Mouse (Mus musculus): ENCODE measurements around the gene Kcnma1. TPM values are rescaled to one million over a fixed set of nuclear protein-coding genes. Genes with fewer than 3 reads are reported as not detected.

Gene Kcnma1
- total and polyA plus RNA-seq, 3 experiments, result not detected

DNA sequence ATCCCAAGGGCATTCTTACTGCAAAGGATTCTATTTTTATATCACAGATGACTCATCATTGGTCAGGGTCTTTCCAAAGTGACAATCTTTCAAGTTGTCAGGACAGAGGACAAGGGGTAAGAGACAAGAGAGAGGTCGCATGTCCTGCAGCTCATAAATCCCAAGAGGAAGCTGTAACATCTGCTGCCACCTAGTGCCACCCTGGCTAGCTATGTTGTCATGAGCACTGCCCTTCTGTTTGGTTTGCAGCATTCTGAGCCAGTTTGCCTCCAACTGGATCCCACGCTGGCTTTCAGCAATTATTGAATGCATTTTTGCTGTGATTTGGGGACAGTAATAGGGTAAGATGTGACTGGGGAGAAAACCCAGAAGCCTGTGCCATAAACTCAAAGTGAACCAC, 373.6 kb downstream of the Kcnma1 start:
- no peak overlapping the region for H3K9ac ChIP-seq (ENCODE audit: control insufficient read depth, low read depth, low read length, poor library complexity, severe bottlenecking)
- no peaks in the 10 kb centered on the region for H3K4me1 ChIP-seq (ENCODE audit: control insufficient read depth in 1 of 2, insufficient read depth in 2 of 2, low read length in 2 of 2)
- no peaks in the 10 kb centered on the region for H3K27me3 ChIP-seq (ENCODE audit: control insufficient read depth in 1 of 2, insufficient read depth in 2 of 2, low read length in 2 of 2)
- DNase-seq (ENCODE audit: low read depth, low spot score), result no peak
- H3K9me3 ChIP-seq (replicated peaks; ENCODE audit: insufficient read depth, low read length), result no peaks in the 10 kb centered on the region
- no peaks in the 10 kb centered on the region for H3K36me3 ChIP-seq (ENCODE audit: control insufficient read depth in 1 of 2, insufficient read depth in 2 of 2, low read length in 2 of 2)
- no peaks in the 10 kb centered on the region for H3K79me2 ChIP-seq (ENCODE audit: control insufficient read depth, insufficient read depth, low read length, poor library complexity)
- H3K27ac ChIP-seq (ENCODE audit: control insufficient read depth, low read depth, low read length), result no peak overlapping the region
- TF ChIP-seq BHLHE40 (IDR thresholded peaks at IDR 0.05; ENCODE audit: borderline replicate concordance, low read depth, low read length) (no peak), UBTF (IDR thresholded peaks at IDR 0.05; ENCODE audit: borderline replicate concordance, insufficient read depth, low read depth, low read length) (no peak), ETS1 (IDR thresholded peaks at IDR 0.05; ENCODE audit: low read depth, low read length) (no peak), EP300 (IDR thresholded peaks at IDR 0.05; ENCODE audit: low read depth in 1 of 2, low read length in 2 of 2) (no peak), NRF1 (IDR thresholded peaks at IDR 0.05; ENCODE audit: insufficient read depth, low read depth, low read length, poor library complexity, severe bottlenecking) (no peak), ELF1 (IDR thresholded peaks at IDR 0.05; ENCODE audit: low read depth, low read length) (no peak), RAD21 (IDR thresholded peaks at IDR 0.05; ENCODE audit: low read depth, low read length) (no peak), USF1 (IDR thresholded peaks at IDR 0.05; ENCODE audit: low read depth, low read length) (no peak), ZC3H11A (IDR thresholded peaks at IDR 0.05; ENCODE audit: low read depth, low read length) (no peak), TAL1 (IDR thresholded peaks at IDR 0.05; ENCODE audit: low read length) (no peak), MAX (IDR thresholded peaks at IDR 0.05; ENCODE audit: low read length) (no peak), TBP (IDR thresholded peaks at IDR 0.05; ENCODE audit: low read depth, low read length) (no peak), USF2 (IDR thresholded peaks at IDR 0.05; ENCODE audit: borderline replicate concordance in 1 of 2, insufficient read depth in 1 of 2, low read depth in 1 of 2, low read length in 2 of 2) (no peak)
- H3K4me3 ChIP-seq (ENCODE audit: control insufficient read depth in 1 of 2, insufficient read depth in 1 of 2, low read depth in 2 of 2, low read length in 2 of 2), result no peak overlapping the region

DNA sequence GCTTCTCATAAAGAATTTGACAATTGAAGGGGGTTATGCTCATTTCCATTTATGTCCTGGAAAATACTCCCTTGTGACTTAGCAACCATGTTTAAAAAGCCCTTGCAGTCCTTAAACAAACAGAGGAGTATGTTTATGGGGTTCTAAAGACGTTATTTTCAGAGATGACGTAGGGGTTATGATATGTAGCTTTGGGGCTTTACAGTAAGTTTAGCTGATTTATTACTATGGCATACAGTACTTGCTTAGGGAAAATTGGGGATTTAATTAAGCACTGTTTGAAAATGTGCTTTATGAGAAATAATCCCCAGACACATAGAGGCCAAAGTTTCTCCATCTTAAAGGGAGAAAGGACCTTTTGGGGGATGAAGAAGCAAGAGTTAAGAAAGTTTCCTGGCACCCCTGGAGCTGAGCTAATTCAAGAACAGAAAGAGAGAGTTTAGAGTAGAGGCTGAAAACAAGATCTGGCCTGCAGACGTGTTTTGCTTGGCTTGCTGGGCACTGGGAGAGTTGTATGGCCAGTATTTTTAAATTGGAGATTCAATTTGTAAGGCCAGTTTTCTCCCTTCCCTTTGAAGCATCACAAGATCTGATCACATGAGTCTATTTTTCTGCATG, 376.1 kb downstream of the Kcnma1 start:
- no peaks in the 10 kb centered on the region for H3K27me3 ChIP-seq (ENCODE audit: control insufficient read depth in 1 of 2, insufficient read depth in 2 of 2, low read length in 2 of 2)
- TF ChIP-seq GABPA (IDR thresholded peaks at IDR 0.05; ENCODE audit: low read depth, low read length), result no peak
- TF ChIP-seq MAZ (IDR thresholded peaks at IDR 0.05; ENCODE audit: low read depth, low read length), result no peak
- TF ChIP-seq EP300 (IDR thresholded peaks at IDR 0.05; ENCODE audit: low read depth in 1 of 2, low read length in 2 of 2), result no peak
- TF ChIP-seq KAT2A (conservative IDR thresholded peaks at IDR 0.05; ENCODE audit: low read depth, low read length), result no peak
- TF ChIP-seq TBP (IDR thresholded peaks at IDR 0.05; ENCODE audit: low read depth, low read length), result no peak
- no peak for TF ChIP-seq CTCF (IDR thresholded peaks at IDR 0.05 in 2 of 3, conservative IDR thresholded peaks at IDR 0.05 in 1 of 3; ENCODE audit: control insufficient read depth in 1 of 3, insufficient read depth in 1 of 3, low read depth in 2 of 3, low read length in 3 of 3, poor library complexity in 1 of 3, severe bottlenecking in 1 of 3)

More for the DNA sequence above, 376.1 kb downstream of the Kcnma1 start:
- no peak overlapping the region for H3K4me3 ChIP-seq (ENCODE audit: control insufficient read depth in 1 of 2, insufficient read depth in 1 of 2, low read depth in 2 of 2, low read length in 2 of 2)
- no peak overlapping the region for H3K27ac ChIP-seq (ENCODE audit: control insufficient read depth, low read depth, low read length)
- no peak for DNase-seq (ENCODE audit: low read depth, low spot score)
- H3K4me1 ChIP-seq (ENCODE audit: control insufficient read depth in 1 of 2, insufficient read depth in 2 of 2, low read length in 2 of 2), result no peaks in the 10 kb centered on the region
- H3K36me3 ChIP-seq (ENCODE audit: control insufficient read depth in 1 of 2, insufficient read depth in 2 of 2, low read length in 2 of 2), result no peaks in the 10 kb centered on the region
- H3K79me2 ChIP-seq (ENCODE audit: control insufficient read depth, insufficient read depth, low read length, poor library complexity), result no peaks in the 10 kb centered on the region
- H3K9ac ChIP-seq (ENCODE audit: control insufficient read depth, low read depth, low read length, poor library complexity, severe bottlenecking), result no peak overlapping the region
- no peaks in the 10 kb centered on the region for H3K9me3 ChIP-seq (replicated peaks; ENCODE audit: insufficient read depth, low read length)

Data from MEL (cell line).